Mouse (Mus musculus): Measurements from ENCODE around the gene Ubr3.

- TF ChIP-seq ELF1 (IDR thresholded peaks at IDR 0.05; ENCODE audit: low read depth, low read length) (no peak), ZKSCAN1 (IDR thresholded peaks at IDR 0.05; ENCODE audit: borderline replicate concordance, low read depth, low read length) (no peak), CTCF (conservative IDR thresholded peaks at IDR 0.05 in 1 of 2, IDR thresholded peaks at IDR 0.05 in 1 of 2; ENCODE audit: low read depth in 2 of 2, low read length in 2 of 2) (no peak), POLR2A (IDR thresholded peaks at IDR 0.05; ENCODE audit: low read depth, low read length) (no peak), MXI1 (IDR thresholded peaks at IDR 0.05; ENCODE audit: low read depth, low read length) (no peak), CHD2 (IDR thresholded peaks at IDR 0.05; ENCODE audit: low read length) (no peak), POLR2AphosphoS2 (IDR thresholded peaks at IDR 0.05; ENCODE audit: low read depth, low read length) (no peak), MEF2A (IDR thresholded peaks at IDR 0.05; ENCODE audit: borderline replicate concordance, low read depth, low read length) (no peak), KAT2A (IDR thresholded peaks at IDR 0.05; ENCODE audit: insufficient replicate concordance, low read length) (no peak), UBTF (IDR thresholded peaks at IDR 0.05; ENCODE audit: low read depth, low read length) (no peak), NELFE (IDR thresholded peaks at IDR 0.05; ENCODE audit: low read depth, low read length) (no peak), RAD21 (IDR thresholded peaks at IDR 0.05; ENCODE audit: low read depth, low read length) (no peak)
Observed at GRCm38 (mm10) chr2:69856392-69856791, 40.7 kb upstream of the Ubr3 start.
